Mouse (Mus musculus) frontal cortex, postnatal 10 days (tissue): ENCODE measurements around the gene Tnrc6c.

ENCODE experiments used
- DNase-seq, 2 experiments: peaks; one replicate each; pipeline ENCODE4 v3.0.0; 2022; ENCODE audit warnings: low spot score in 2 of 2, mixed read lengths in 1 of 2

Tnrc6c gene

GRCm38 (mm10) chr11:117790703-117791440, 136.8 kb downstream of the Tnrc6c start:
- DNase-seq, result no peak

GRCm38 (mm10) chr11:117791441-117791761, 137.3 kb downstream of the Tnrc6c start:
- no peak for DNase-seq

- no peak for DNase-seq
These were observed 138.3 kb downstream of the Tnrc6c start for GRCm38 (mm10) chr11:117792281-117792888.

- DNase-seq, result no peak
These were observed 140.0 kb downstream of the Tnrc6c start for GRCm38 (mm10) chr11:117794035-117794551.

GRCm38 (mm10) chr11:117796954-117797353, 142.9 kb downstream of the Tnrc6c start:
- no peak for DNase-seq

GRCm38 (mm10) chr11:117797511-117798159, 143.5 kb downstream of the Tnrc6c start, which contains the start of gene 6030468B19Rik:
TSS of gene 6030468B19Rik (plus strand) at chr11:117797660.
- DNase-seq, result no peak

DNA sequence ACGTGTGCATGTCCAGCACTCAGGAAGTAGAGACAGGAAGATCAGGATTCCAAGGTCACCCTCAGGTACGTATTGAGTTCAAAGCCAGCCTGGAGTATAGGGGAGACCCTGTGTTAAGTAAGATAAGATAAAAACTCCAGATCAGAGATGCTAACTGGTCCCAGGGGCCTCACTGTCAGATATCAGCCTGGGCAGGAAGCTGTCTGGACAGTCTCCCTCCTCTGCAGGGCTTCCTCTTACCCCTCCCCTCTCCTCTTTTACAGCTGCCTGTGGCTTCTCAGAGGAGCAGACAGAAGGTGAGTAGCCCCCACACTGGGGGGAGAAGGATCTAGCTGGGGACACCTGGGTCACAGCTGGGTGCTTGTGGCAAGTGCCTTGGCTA, 144.1 kb downstream of the Tnrc6c start:
- DNase-seq, result no peak

DNA sequence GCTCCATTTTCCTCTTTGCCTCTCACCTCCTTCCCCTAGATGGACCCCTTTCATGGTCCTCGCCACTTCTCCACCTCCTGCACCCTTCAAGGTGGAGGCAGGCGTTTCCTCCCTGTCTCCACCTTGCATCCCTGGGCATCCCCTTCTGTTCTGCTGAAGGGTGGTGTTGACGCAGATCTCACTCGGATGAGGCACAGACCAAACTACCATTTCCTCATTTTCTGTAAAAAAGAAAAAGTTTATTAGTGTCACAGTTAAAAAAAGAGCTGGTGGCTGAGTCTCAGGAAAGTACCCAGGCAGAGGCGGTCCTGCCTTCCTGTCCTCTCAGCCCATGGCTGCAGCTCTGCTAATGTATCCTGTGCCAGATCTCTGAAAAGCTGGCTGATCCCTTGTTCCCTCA, 145.1 kb downstream of the Tnrc6c start:
- DNase-seq, result no peak

DNA sequence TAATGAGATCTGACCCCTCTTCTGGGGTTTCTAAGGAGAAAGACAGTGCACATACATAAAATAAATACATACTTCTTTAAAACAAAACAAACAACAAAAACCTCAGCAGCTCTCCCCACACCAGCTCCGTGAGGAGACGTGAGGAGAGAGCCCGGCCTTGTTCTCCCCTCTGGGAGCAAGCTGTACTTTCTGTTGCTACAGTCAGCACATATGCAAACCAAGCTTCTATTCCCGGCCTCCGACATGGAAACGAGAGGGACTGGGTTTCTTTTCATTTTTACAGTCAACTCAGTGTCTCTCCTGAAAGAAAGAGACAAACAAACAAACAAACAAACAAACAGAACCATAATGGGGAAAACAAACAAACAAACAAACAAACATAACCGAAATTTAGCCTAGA, 145.9 kb downstream of the Tnrc6c start:
- no peak for DNase-seq

DNA sequence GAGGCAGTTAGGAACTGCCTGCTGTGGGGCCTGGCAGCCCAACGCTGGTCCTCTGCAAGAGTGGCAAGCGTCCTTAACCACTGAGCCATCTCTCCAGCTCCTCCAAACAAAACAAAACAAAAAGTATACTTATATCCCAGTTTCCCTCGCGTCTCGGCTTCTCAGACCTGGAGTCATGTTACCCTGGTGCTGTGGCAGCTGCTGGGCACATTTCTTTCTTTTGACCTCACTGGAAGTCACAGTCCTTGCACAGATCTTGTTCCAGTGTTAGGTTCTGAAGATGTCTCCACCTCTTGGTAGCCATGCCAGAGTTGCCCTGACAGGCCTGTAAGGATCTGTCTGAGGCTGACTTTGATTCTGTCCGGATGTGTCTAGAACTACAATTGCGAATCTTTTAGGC, 147.6 kb downstream of the Tnrc6c start:
- no peak for DNase-seq

DNA sequence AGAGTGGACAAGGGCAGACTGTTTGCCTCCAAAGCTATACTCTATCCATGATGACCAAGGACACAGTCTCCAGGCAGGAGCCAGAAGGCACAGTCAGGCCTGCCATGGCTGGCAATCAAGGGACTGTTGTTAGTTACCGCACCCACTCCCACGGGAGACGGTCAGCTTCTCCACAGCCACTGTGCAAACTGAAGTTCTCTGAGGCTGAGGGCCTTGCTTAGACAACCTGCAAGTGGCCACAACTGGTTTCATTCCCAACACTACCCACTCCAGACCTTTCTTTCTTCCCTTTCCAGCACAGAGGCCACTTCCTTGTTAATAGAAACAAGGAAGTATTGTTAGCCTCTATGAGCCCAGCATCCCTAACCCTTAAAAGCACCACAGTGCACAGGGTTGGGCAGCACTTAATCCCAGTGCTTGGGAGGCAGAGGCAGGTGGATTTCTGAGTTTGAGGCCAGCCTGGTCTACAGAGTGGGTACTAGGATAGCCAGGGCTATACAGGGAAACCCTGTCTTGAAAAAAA, 149.1 kb downstream of the Tnrc6c start:
- DNase-seq, result no peak

GRCm38 (mm10) chr11:117806781-117807180, 152.7 kb downstream of the Tnrc6c start:
- DNase-seq, result no peak

- peak in 1 of 2 experiments; percentile 47 for DNase-seq
These were observed 155.6 kb downstream of the Tnrc6c start, which contains the start of the genes Gm20708 and Syngr2 for GRCm38 (mm10) chr11:117809407-117810311. TSS of gene Gm20708 (plus strand) at chr11:117809668. TSS of gene Syngr2 (plus strand) at chr11:117809668.

GRCm38 (mm10) chr11:117810401-117811046, 156.4 kb downstream of the Tnrc6c start:
- peak; percentile 58 to 65 for DNase-seq
